Mouse (Mus musculus) brown adipose tissue, adult 24 weeks (tissue): ENCODE measurements around the gene Nodal. TPM values are rescaled to one million over a fixed set of nuclear protein-coding genes. Genes with fewer than 3 reads are reported as not detected.

ENCODE experiments used
- H3K27ac ChIP-seq: fragments of 200-500 bp; replicated peaks from 2 replicates; pipeline ENCODE4 v1.5.1; 2012; ENCODE audit warnings: low read depth, mild to moderate bottlenecking, low read length
- H3K4me1 ChIP-seq: fragments of 200-500 bp; 2 replicates; pipeline ENCODE4 v1.6.1; 2012; ENCODE audit warnings: low read length, mixed read lengths; ENCODE audit not compliant: control insufficient read depth, insufficient read depth, insufficient read length
- H3K4me3 ChIP-seq: fragments of 200-500 bp; 2 replicates; pipeline ENCODE4 v1.5.1; 2012; ENCODE audit warnings: low read depth, mild to moderate bottlenecking, low read length, moderate library complexity; ENCODE audit not compliant: insufficient read depth
- polyA plus RNA-seq: library from polyadenylated mRNA; stranded (reverse); fragments of >200 nt; gene quantifications from 2 replicates; pipeline ENCODE4 v1.2.4, GENCODE M21; 2012; ENCODE audit not compliant: missing spikeins, insufficient read depth, insufficient read length

Nodal gene
- polyA plus RNA-seq, 1 experiment, result not detected

- H3K27ac ChIP-seq, result no peak overlapping the region
Observed at GRCm38 (mm10) chr10:61466873-61467272, 49.1 kb downstream of the Nodal start.

GRCm38 (mm10) chr10:61468900-61469299 is 51.1 kb downstream of the Nodal start:
- Histone ChIP-seq H3K4me3 (no peak overlapping the region), H3K27ac (no peak overlapping the region), H3K4me1 (no peaks in the 10 kb centered on the region)

More at GRCm38 (mm10) chr10:61466873-61467272, 49.1 kb downstream of the Nodal start:
- H3K4me1 ChIP-seq, result no peaks in the 10 kb centered on the region
- no peak overlapping the region for H3K4me3 ChIP-seq

DNA sequence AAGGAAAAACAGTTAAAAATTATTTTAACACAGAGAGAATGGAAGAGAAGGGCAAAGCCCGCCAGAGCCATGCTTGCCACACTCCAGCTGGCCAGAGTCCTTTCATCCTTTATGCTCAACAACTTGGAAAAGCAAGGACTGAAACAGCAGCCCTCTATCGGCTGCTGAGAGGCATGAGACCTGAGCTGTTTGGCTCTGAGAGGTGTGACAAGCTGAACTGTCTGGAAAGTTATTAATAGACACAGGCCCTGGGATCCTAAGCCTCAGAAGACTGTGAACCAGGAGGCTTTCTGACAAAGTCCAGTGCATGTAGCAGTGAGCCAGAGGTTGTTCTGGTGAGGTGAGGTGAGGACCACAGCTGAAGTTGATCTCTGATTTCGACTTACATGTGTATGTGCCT is 55.9 kb downstream of the Nodal start:
- Histone ChIP-seq H3K4me3 (no peak overlapping the region), H3K27ac (no peak overlapping the region), H3K4me1 (no peaks in the 10 kb centered on the region)

GRCm38 (mm10) chr10:61474344-61474743 is 56.6 kb downstream of the Nodal start:
- no peak overlapping the region for H3K4me3 ChIP-seq
- H3K4me1 ChIP-seq, result no peaks in the 10 kb centered on the region
- H3K27ac ChIP-seq, result no peak overlapping the region

Other genes starting within 250 kb of the Nodal start
- not detected in 2 replicates for gene Tbata, start 246.0 kb upstream of the Nodal start, polyA plus RNA-seq
- gene Adamts14, start 144.5 kb upstream of the Nodal start, polyA plus RNA-seq, result 0.20 TPM in 1 of 2 replicates, not detected in the other
- gene Prf1, start 120.1 kb upstream of the Nodal start, polyA plus RNA-seq, result not detected in 2 replicates
- 22.9 and 31.9 TPM in 2 replicates for gene Pald1, start 34.4 kb upstream of the Nodal start, polyA plus RNA-seq
- gene Eif4ebp2, start 34.7 kb downstream of the Nodal start, polyA plus RNA-seq, result 81.2 and 120 TPM in 2 replicates
- gene Lrrc20, start 57.8 kb downstream of the Nodal start, polyA plus RNA-seq, result 9.1 and 11.6 TPM in 2 replicates
- 0.42 and 0.99 TPM in 2 replicates for gene Npffr1, start 177.5 kb downstream of the Nodal start, polyA plus RNA-seq
- 159 and 188 TPM in 2 replicates for gene Ppa1, start 230.6 kb downstream of the Nodal start, polyA plus RNA-seq